Mouse (Mus musculus): ENCODE measurements around the gene Iffo2.
A peak's percentile ranks its signal among the peaks of the same experiment; 100 is the strongest.

The Iffo2 gene

GRCm38 (mm10) chr4:139535127-139535695, 4.9 kb downstream of the Iffo2 start:
- DNase-seq: no peak

GRCm38 (mm10) chr4:139535719-139536118, 5.4 kb downstream of the Iffo2 start:
- no peak for DNase-seq

- DNase-seq: no peak
These were observed 6.4 kb downstream of the Iffo2 start for GRCm38 (mm10) chr4:139536706-139537105.

DNA sequence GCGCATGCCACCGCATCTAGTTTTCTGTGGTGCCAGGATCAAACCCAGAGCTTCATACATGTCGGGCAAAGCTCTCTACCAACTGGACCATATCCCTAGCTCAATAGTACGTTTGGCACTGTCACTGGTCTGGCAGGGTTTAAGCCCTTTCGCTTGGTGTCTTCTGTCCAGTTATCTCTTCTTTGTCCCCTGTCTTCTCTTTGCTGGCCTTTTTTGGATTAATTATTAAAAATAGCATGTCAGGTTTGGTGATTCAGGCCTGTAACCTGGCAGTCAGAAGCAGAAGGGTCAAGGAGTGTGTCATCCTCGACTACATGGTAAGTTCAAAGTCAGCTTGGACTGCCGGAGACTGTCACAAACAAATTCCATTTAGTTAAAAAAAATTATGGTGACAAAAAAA, 10.4 kb downstream of the Iffo2 start:
- DNase-seq: no peak

- DNase-seq: no peak
These were observed 15.4 kb downstream of the Iffo2 start for GRCm38 (mm10) chr4:139545791-139546190.

DNA sequence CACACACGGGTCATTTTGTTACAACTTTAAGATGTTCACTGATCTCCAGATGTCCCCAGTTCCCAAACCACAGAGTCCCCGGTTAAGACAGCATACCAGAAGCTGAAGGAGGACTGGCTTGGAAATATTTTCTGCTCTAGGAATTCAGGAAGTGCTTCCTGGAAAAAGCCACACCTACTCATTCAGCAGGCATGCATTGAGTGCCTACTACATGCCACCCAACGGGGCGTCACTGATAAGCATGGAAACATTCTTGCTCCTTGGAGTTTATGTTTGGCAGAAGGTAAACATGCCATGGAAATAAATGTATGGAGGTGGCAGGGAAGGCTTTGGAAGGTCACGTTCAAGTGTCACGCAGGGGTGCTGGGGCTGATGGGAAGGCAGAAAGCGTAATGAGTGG, 19.1 kb downstream of the Iffo2 start:
- DNase-seq: no peak

DNA sequence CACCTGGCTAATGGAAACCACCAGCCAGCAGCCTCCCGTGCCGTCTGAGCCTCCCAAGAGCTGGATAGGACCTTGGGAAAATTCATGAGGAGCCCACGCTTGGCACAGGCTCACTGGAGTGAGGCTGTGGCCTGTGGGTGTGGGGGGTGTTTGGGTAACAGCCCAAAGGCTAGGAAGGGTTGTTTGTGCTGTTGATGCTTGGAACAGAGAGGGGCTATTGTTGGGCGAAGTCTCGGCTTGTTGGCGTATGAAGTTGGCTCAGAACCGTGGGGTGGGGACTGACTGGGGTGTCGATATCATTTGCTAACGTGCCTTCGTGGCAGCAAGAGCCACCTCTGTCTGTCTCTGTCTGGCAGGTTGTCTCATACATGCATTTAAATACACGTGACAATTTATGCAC, 24.9 kb downstream of the Iffo2 start:
- no peak for DNase-seq

DNA sequence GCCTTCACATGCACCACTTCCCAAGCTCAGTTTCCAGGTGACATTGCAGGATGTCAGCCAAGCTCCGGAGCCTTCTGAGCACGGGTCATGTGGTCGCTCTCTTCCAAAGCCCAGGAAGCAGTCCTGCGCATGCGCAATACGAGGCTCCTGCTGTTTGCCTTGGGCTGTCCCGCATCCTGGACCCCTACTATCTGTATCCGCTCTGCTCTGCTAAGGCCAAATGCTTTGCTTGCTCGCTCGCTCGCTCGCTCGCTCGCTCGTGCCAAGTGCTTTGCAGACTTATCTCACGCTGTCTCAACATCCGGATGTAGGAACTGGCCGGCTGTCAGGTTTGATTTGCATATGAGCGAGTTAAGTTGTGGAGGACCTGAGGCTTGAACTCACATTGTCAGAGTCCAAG, 25.6 kb downstream of the Iffo2 start:
- no peak for DNase-seq

DNA sequence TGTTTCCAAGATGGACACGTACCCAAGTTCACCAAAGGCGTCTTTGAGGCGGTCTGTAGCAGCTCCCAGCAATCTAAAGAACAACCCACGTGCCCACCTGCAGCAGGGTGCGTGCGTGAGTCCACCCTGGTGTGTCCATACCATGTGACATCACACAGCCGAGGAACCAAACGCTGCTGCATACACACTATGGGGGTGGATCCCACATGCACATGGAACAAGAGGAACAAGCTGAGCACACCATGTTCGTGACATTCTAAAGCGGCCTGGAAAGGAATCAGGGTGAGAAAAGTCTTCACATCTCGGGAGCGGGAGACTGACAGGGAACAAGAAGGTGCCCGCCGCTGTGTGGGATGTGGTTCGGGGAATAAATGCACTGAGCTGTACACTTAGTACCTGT, 38.0 kb downstream of the Iffo2 start:
- peak; percentile 54 for DNase-seq

- no peak for DNase-seq
These were observed 40.4 kb downstream of the Iffo2 start for GRCm38 (mm10) chr4:139570756-139571155.

GRCm38 (mm10) chr4:139572928-139573512, 42.7 kb downstream of the Iffo2 start:
- DNase-seq: no peak

GRCm38 (mm10) chr4:139574156-139574798, 43.9 kb downstream of the Iffo2 start:
- peak; percentile 99 for DNase-seq

DNA sequence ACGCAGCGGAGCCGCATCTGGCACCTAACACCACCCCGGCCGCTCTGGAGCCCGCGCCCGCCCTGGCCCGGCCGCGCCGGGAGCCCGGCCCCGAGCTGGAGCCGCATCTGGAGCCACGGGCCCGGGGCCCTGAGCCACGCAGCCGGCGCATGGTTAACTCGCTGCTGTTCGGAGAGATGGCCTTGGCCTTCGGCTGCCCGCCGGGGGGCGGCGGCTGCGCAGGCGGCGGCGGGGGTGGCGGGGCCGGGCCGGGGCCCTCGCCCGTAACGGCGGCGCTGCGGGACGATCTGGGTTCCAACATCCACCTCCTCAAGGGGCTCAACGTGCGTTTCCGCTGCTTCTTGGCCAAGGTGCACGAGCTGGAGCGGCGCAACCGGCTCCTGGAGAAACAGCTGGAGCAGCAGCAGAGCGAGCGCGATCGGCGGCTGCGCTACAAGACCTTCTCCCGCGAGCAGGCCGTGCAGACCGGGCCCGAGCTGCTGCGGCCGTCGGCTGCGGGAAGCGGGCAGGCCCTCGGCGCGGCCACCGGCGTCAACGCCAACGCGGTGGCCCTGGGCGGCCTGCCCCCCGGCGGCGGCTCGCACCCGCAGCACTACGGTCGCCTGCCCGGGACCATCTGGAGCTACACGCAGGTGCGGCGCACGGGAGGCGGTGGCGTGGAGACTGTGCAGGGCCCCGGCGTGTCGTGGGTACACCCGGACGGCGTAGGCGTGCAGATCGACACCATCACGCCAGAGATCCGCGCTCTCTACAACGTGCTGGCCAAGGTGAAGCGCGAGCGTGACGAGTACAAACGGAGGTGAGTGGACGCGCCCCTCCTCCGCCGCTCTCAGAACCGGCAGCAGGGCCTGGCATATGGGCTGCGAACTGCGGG, 44.7 kb downstream of the Iffo2 start:
- peak; percentile 65 for DNase-seq

DNA sequence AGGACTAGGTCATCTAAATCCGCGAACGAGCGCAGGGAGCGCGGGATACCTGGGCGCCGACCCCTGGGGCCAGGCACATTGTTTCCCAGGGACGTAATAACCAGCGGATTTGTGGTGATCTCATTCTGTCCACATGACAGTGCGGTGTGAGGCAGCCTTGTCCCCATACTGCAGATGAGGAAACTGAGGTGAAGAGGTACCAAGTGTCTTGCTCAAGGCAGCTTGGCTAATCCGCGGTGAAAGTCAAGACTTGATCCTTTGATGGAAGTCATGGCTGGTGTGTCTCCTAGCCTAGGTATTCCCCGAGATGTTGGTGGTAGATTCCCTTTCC, 45.3 kb downstream of the Iffo2 start:
- DNase-seq: no peak

- no peak for DNase-seq
These were observed 46.0 kb downstream of the Iffo2 start for GRCm38 (mm10) chr4:139576251-139576880.

- no peak for DNase-seq
These were observed 46.7 kb downstream of the Iffo2 start for GRCm38 (mm10) chr4:139577006-139577405.

- DNase-seq: no peak
These were observed 48.0 kb downstream of the Iffo2 start for GRCm38 (mm10) chr4:139578389-139578788.

GRCm38 (mm10) chr4:139579003-139579402, 48.7 kb downstream of the Iffo2 start:
- DNase-seq: no peak

DNA sequence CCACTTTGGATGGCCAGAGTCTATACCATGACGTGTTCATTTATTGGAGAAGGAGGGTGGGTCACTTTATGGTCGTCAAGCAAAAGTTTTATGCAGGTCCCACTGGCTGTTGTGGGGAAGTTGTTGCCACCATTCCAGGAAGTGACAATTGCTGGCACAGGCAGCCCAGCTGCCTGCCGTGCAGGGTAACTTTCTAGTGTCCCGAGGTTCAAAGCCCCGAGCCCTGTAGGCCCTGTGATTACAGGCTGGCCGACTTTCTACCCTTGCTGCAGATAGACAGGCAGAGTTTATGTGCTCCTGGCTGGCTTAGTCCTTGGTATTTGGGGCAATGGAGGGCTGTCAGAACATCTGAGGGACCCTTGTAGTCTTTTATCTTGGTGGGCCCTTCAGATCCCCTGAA, 49.1 kb downstream of the Iffo2 start:
- no peak for DNase-seq

GRCm38 (mm10) chr4:139580663-139581336, 50.5 kb downstream of the Iffo2 start:
- no peak for DNase-seq

DNA sequence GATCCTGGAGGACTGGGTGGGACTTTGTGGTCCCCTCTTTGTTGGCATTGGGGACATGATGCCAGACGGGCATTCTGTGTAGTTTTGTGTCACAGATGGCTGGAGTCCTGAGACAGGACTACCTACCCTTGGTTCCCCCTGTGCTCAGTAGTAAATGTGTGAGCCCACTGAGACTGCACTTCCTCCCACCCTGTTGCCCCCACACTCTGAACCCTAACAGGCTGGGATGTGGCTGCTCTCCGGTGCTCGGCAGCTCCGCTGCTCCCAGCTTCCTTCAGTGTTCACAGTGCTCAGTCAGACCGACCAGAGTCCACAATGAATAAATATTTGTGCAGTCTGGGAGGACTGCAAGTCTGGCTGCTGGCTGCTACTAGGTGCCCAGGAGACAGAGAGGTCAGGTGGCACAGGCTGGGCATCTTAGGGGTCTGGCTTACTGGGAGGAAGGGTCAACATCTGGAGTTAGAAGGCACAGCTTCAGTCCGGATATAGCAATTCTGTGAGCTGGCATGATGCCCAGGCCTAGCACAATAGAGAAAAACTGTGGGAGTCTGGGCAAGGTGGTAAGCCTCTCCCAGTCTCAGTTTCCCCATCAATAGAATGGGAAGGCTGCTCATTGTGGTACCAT, 51.2 kb downstream of the Iffo2 start:
- DNase-seq: no peak

- no peak for DNase-seq
These were observed 52.0 kb downstream of the Iffo2 start for GRCm38 (mm10) chr4:139582346-139582745.
